Mouse (Mus musculus): ENCODE measurements around the gene Crispld2. TPM values are rescaled to one million over a fixed set of nuclear protein-coding genes. Genes with fewer than 3 reads are reported as not detected.

Gene Crispld2
- polyA plus RNA-seq, 1 experiment from 2014 or later, result 9.2 TPM

GRCm38 (mm10) chr8:120052318-120052717, 60.1 kb downstream of the Crispld2 start:
- ATAC-seq (ENCODE audit: borderline replicate concordance, extremely low read depth, low FRiP score, low TSS enrichment), result no peak
- Histone ChIP-seq H3K36me3 (no peaks in the 10 kb centered on the region), H3K27ac (no peak overlapping the region), H3K9ac (no peak overlapping the region), H3K4me1 (0 out of 2 replicates have a peak, but pooled peaks cover 5% of the 10 kb centered on the region), H3K4me2 (no peak overlapping the region), H3K9me3 (no peaks in the 10 kb centered on the region), H3K4me3 (no peak overlapping the region), H3K27me3 (no peaks in the 10 kb centered on the region)
- 51% methylated on average over 8 of the region's 8 CpGs for WGBS

- Histone ChIP-seq H3K4me2 (no peak overlapping the region), H3K27ac (no peak overlapping the region), H3K4me3 (no peak overlapping the region), H3K9me3 (no peaks in the 10 kb centered on the region), H3K9ac (no peak overlapping the region), H3K4me1 (0 out of 2 replicates have a peak, but pooled peaks cover 5% of the 10 kb centered on the region), H3K36me3 (no peaks in the 10 kb centered on the region), H3K27me3 (no peaks in the 10 kb centered on the region)
- no peak for ATAC-seq (ENCODE audit: borderline replicate concordance, extremely low read depth, low FRiP score, low TSS enrichment)
- WGBS, result 90% methylated on average over 3 of the region's 3 CpGs
These were observed 62.6 kb downstream of the Crispld2 start for GRCm38 (mm10) chr8:120054833-120055232.

GRCm38 (mm10) chr8:120057078-120057477, 64.8 kb downstream of the Crispld2 start:
- 68% methylated on average over 2 of the region's 2 CpGs for WGBS
- no peak overlapping the region for H3K4me2 ChIP-seq
- no peak overlapping the region for H3K9ac ChIP-seq
- no peak for ATAC-seq (ENCODE audit: borderline replicate concordance, extremely low read depth, low FRiP score, low TSS enrichment)
- H3K4me1 ChIP-seq, result no peaks in the 10 kb centered on the region
- H3K36me3 ChIP-seq, result no peaks in the 10 kb centered on the region
- no peak overlapping the region for H3K27ac ChIP-seq
- H3K9me3 ChIP-seq, result no peaks in the 10 kb centered on the region
- H3K27me3 ChIP-seq, result no peaks in the 10 kb centered on the region
- H3K4me3 ChIP-seq, result no peak overlapping the region

GRCm38 (mm10) chr8:120062742-120063141, 70.5 kb downstream of the Crispld2 start:
- no peaks in the 10 kb centered on the region for H3K27me3 ChIP-seq
- WGBS, result 87% methylated on average over 14 of the region's 14 CpGs
- H3K36me3 ChIP-seq, result no peaks in the 10 kb centered on the region
- H3K4me2 ChIP-seq, result no peak overlapping the region
- H3K9me3 ChIP-seq, result no peaks in the 10 kb centered on the region
- no peak overlapping the region for H3K4me3 ChIP-seq
- no peak overlapping the region for H3K9ac ChIP-seq
- no peaks in the 10 kb centered on the region for H3K4me1 ChIP-seq
- H3K27ac ChIP-seq, result no peak overlapping the region
- no peak for ATAC-seq (ENCODE audit: borderline replicate concordance, extremely low read depth, low FRiP score, low TSS enrichment)

GRCm38 (mm10) chr8:120063326-120063725, 71.1 kb downstream of the Crispld2 start:
- Histone ChIP-seq H3K36me3 (no peaks in the 10 kb centered on the region), H3K9ac (no peak overlapping the region), H3K27ac (no peak overlapping the region), H3K4me2 (no peak overlapping the region), H3K9me3 (no peaks in the 10 kb centered on the region), H3K4me3 (no peak overlapping the region), H3K4me1 (peaks cover 4% of the 10 kb centered on the region), H3K27me3 (no peaks in the 10 kb centered on the region)
- 73% methylated on average over 3 of the region's 3 CpGs for WGBS
- no peak for ATAC-seq (ENCODE audit: borderline replicate concordance, extremely low read depth, low FRiP score, low TSS enrichment)

- 90% methylated on average over 8 of the region's 8 CpGs for WGBS
- no peaks in the 10 kb centered on the region for H3K36me3 ChIP-seq
These were observed 73.4 kb downstream of the Crispld2 start for GRCm38 (mm10) chr8:120065611-120066010.

GRCm38 (mm10) chr8:120066226-120066625, 74.0 kb downstream of the Crispld2 start:
- WGBS, result 55% methylated on average over 4 of the region's 4 CpGs
- ATAC-seq (ENCODE audit: borderline replicate concordance, extremely low read depth, low FRiP score, low TSS enrichment), result no peak
- H3K27ac ChIP-seq, result no peak overlapping the region

More at GRCm38 (mm10) chr8:120065611-120066010, 73.4 kb downstream of the Crispld2 start:
- H3K4me1 ChIP-seq, result peaks cover 4% of the 10 kb centered on the region
- H3K4me2 ChIP-seq, result no peak overlapping the region
- H3K27ac ChIP-seq, result no peak overlapping the region
- H3K27me3 ChIP-seq, result no peaks in the 10 kb centered on the region
- no peak overlapping the region for H3K9ac ChIP-seq
- H3K4me3 ChIP-seq, result no peak overlapping the region
- H3K9me3 ChIP-seq, result no peaks in the 10 kb centered on the region
- ATAC-seq (ENCODE audit: borderline replicate concordance, extremely low read depth, low FRiP score, low TSS enrichment), result no peak

GRCm38 (mm10) chr8:120067936-120068668, 75.9 kb downstream of the Crispld2 start:
- Histone ChIP-seq H3K9me3 (no peaks in the 10 kb centered on the region), H3K27ac (no peak overlapping the region), H3K4me1 (peaks cover 4% of the 10 kb centered on the region), H3K36me3 (no peaks in the 10 kb centered on the region), H3K4me2 (no peak overlapping the region), H3K27me3 (no peaks in the 10 kb centered on the region; the same call in 1 of the 2 replicates), H3K4me3 (no peak overlapping the region), H3K9ac (no peak overlapping the region)
- peak; percentile 28; the same call in 1 of the 2 replicates for ATAC-seq (ENCODE audit: borderline replicate concordance, extremely low read depth, low FRiP score, low TSS enrichment)
- 43% methylated on average over 19 of the region's 19 CpGs for WGBS

More at GRCm38 (mm10) chr8:120066226-120066625, 74.0 kb downstream of the Crispld2 start:
- H3K4me2 ChIP-seq, result no peak overlapping the region
- H3K27me3 ChIP-seq, result no peaks in the 10 kb centered on the region
- H3K4me1 ChIP-seq, result peaks cover 4% of the 10 kb centered on the region
- H3K4me3 ChIP-seq, result no peak overlapping the region
- H3K36me3 ChIP-seq, result no peaks in the 10 kb centered on the region
- H3K9ac ChIP-seq, result no peak overlapping the region
- no peaks in the 10 kb centered on the region for H3K9me3 ChIP-seq

GRCm38 (mm10) chr8:120071684-120072083, 79.4 kb downstream of the Crispld2 start:
- Histone ChIP-seq H3K4me1 (peaks cover 4% of the 10 kb centered on the region), H3K27ac (no peak overlapping the region), H3K4me2 (no peak overlapping the region), H3K27me3 (no peaks in the 10 kb centered on the region; the same call in 1 of the 2 replicates), H3K4me3 (no peak overlapping the region), H3K9me3 (no peaks in the 10 kb centered on the region), H3K36me3 (no peaks in the 10 kb centered on the region), H3K9ac (no peak overlapping the region)
- 28% methylated on average over 4 of the region's 4 CpGs for WGBS
- peak; percentile 39; the same call in 1 of the 2 replicates for ATAC-seq (ENCODE audit: borderline replicate concordance, extremely low read depth, low FRiP score, low TSS enrichment)

GRCm38 (mm10) chr8:120072259-120072658, 80.0 kb downstream of the Crispld2 start:
- H3K4me2 ChIP-seq, result no peak overlapping the region
- H3K27ac ChIP-seq, result no peak overlapping the region
- peaks cover 4% of the 10 kb centered on the region for H3K4me1 ChIP-seq
- H3K4me3 ChIP-seq, result no peak overlapping the region
- H3K9me3 ChIP-seq, result no peaks in the 10 kb centered on the region
- H3K9ac ChIP-seq, result no peak overlapping the region
- no peaks in the 10 kb centered on the region for H3K36me3 ChIP-seq
- peak; percentile 10; the same call in 1 of the 2 replicates for ATAC-seq (ENCODE audit: borderline replicate concordance, extremely low read depth, low FRiP score, low TSS enrichment)
- no peaks in the 10 kb centered on the region; the same call in 1 of the 2 replicates for H3K27me3 ChIP-seq
- 72% methylated on average over 9 of the region's 9 CpGs for WGBS

GRCm38 (mm10) chr8:120072827-120073226, 80.6 kb downstream of the Crispld2 start:
- no peak overlapping the region for H3K9ac ChIP-seq
- no peak for ATAC-seq (ENCODE audit: borderline replicate concordance, extremely low read depth, low FRiP score, low TSS enrichment)
- H3K27ac ChIP-seq, result no peak overlapping the region
- H3K4me2 ChIP-seq, result no peak overlapping the region
- H3K36me3 ChIP-seq, result no peaks in the 10 kb centered on the region
- no peak overlapping the region for H3K4me3 ChIP-seq
- H3K27me3 ChIP-seq, result no peaks in the 10 kb centered on the region; the same call in 1 of the 2 replicates
- 78% methylated on average over 8 of the region's 8 CpGs for WGBS
- H3K9me3 ChIP-seq, result no peaks in the 10 kb centered on the region
- H3K4me1 ChIP-seq, result peaks cover 4% of the 10 kb centered on the region

- 55% methylated on average over 6 of the region's 6 CpGs for WGBS
- H3K36me3 ChIP-seq, result no peaks in the 10 kb centered on the region
- H3K27ac ChIP-seq, result no peak overlapping the region
- H3K9me3 ChIP-seq, result no peaks in the 10 kb centered on the region
- no peaks in the 10 kb centered on the region; the same call in 1 of the 2 replicates for H3K27me3 ChIP-seq
- no peak overlapping the region for H3K4me3 ChIP-seq
- H3K4me1 ChIP-seq, result no peaks in the 10 kb centered on the region
- no peak for ATAC-seq (ENCODE audit: borderline replicate concordance, extremely low read depth, low FRiP score, low TSS enrichment)
- H3K9ac ChIP-seq, result no peak overlapping the region
- H3K4me2 ChIP-seq, result no peak overlapping the region
These were observed 82.3 kb downstream of the Crispld2 start for GRCm38 (mm10) chr8:120074516-120074915.

Data from lung, embryonic 15.5 days (tissue).